Mouse (Mus musculus): ENCODE data around the gene Olfr1022. TPM values are rescaled to one million over a fixed set of nuclear protein-coding genes. Genes with fewer than 3 reads are reported as not detected.

The Olfr1022 gene
- polyA plus RNA-seq (2015; fragmentation: Nextera tagmentation; extraction: Ambion mirVana): not detected in 2 replicates

- no peak within 1 kb of the TSS for H3K27ac ChIP-seq
- no peaks in the 10 kb centered on the region for H3K27me3 ChIP-seq
- no peak within 1 kb of the TSS for H3K4me3 ChIP-seq
- no peak for ATAC-seq (ENCODE audit: low FRiP score)
- no peaks in the 10 kb centered on the region for H3K36me3 ChIP-seq
- no peak within 1 kb of the TSS for H3K9ac ChIP-seq
- 61% methylated on average over 2 of the region's 2 CpGs for WGBS
- H3K4me2 ChIP-seq: no peak within 1 kb of the TSS
- H3K4me1 ChIP-seq (replicated peaks): no peaks in the 10 kb centered on the region
- H3K9me3 ChIP-seq: no peaks in the 10 kb centered on the region
Observed at GRCm38 (mm10) chr2:85868294-85868693, at the start of gene Olfr1022. Olfr1022 (plus strand) TSS chr2:85868594.

- no peaks in the 10 kb centered on the region for H3K4me1 ChIP-seq (replicated peaks)
- H3K36me3 ChIP-seq: no peaks in the 10 kb centered on the region
- no peak for ATAC-seq (ENCODE audit: low FRiP score)
- H3K9me3 ChIP-seq: no peaks in the 10 kb centered on the region
- no peak within 1 kb of the TSS for H3K4me3 ChIP-seq
- no peak within 1 kb of the TSS for H3K27ac ChIP-seq
- no peak within 1 kb of the TSS for H3K4me2 ChIP-seq
- H3K9ac ChIP-seq: no peak within 1 kb of the TSS
- no peaks in the 10 kb centered on the region for H3K27me3 ChIP-seq
Observed at GRCm38 (mm10) chr2:85845383-85845782, 23.0 kb upstream of the Olfr1022 start, which contains the start of gene Olfr1019. Olfr1019 (minus strand) TSS chr2:85845483.

GRCm38 (mm10) chr2:85846730-85847129, 21.7 kb upstream of the Olfr1022 start, which contains the start of gene Olfr1020:
Olfr1020 (plus strand) TSS chr2:85847030.
- H3K4me1 ChIP-seq (replicated peaks): no peaks in the 10 kb centered on the region
- no peaks in the 10 kb centered on the region for H3K36me3 ChIP-seq
- H3K9ac ChIP-seq: no peak within 1 kb of the TSS
- H3K27ac ChIP-seq: no peak within 1 kb of the TSS
- H3K4me3 ChIP-seq: no peak within 1 kb of the TSS
- H3K27me3 ChIP-seq: no peaks in the 10 kb centered on the region
- H3K4me2 ChIP-seq: no peak within 1 kb of the TSS
- ATAC-seq (ENCODE audit: low FRiP score): no peak
- WGBS: 81% methylated on average over 1 of the region's 1 CpGs
- H3K9me3 ChIP-seq: no peaks in the 10 kb centered on the region

- no peak for ATAC-seq (ENCODE audit: low FRiP score)
- Histone ChIP-seq H3K27me3 (no peaks in the 10 kb centered on the region), H3K27ac (no peak within 1 kb of the TSS), H3K9me3 (no peaks in the 10 kb centered on the region), H3K9ac (no peak within 1 kb of the TSS), H3K36me3 (no peaks in the 10 kb centered on the region), H3K4me3 (no peak within 1 kb of the TSS), H3K4me1 (replicated peaks) (no peaks in the 10 kb centered on the region), H3K4me2 (no peak within 1 kb of the TSS)
- WGBS: 80% methylated on average over 2 of the region's 2 CpGs
Observed at GRCm38 (mm10) chr2:85885340-85885739, 16.9 kb downstream of the Olfr1022 start, which contains the start of gene Olfr1023. Olfr1023 (plus strand) TSS chr2:85885640.

GRCm38 (mm10) chr2:85904952-85905351, 36.6 kb downstream of the Olfr1022 start, which contains the start of gene Olfr1024:
Olfr1024 (minus strand) TSS chr2:85905052.
- H3K9me3 ChIP-seq: peaks cover 5% of the 10 kb centered on the region; the same call in 1 of the 2 replicates
- 86% methylated on average over 3 of the region's 3 CpGs for WGBS
- H3K4me3 ChIP-seq: no peak within 1 kb of the TSS
- no peak within 1 kb of the TSS for H3K27ac ChIP-seq
- no peak for ATAC-seq (ENCODE audit: low FRiP score)
- no peaks in the 10 kb centered on the region for H3K36me3 ChIP-seq
- H3K9ac ChIP-seq: no peak within 1 kb of the TSS
- no peaks in the 10 kb centered on the region for H3K4me1 ChIP-seq (replicated peaks)
- no peak within 1 kb of the TSS for H3K4me2 ChIP-seq
- no peaks in the 10 kb centered on the region for H3K27me3 ChIP-seq

GRCm38 (mm10) chr2:85913197-85913596, 44.8 kb downstream of the Olfr1022 start:
- no peak overlapping the region for H3K27ac ChIP-seq
- no peak overlapping the region for H3K4me2 ChIP-seq
- ATAC-seq (ENCODE audit: low FRiP score): no peak

GRCm38 (mm10) chr2:85914893-85915292, 46.5 kb downstream of the Olfr1022 start, which contains the start of gene Olfr1025-ps1:
Olfr1025-ps1 (plus strand) TSS chr2:85915193.
- Histone ChIP-seq H3K36me3 (no peaks in the 10 kb centered on the region), H3K4me1 (replicated peaks) (no peaks in the 10 kb centered on the region), H3K4me3 (no peak within 1 kb of the TSS), H3K27me3 (no peaks in the 10 kb centered on the region), H3K9ac (no peak within 1 kb of the TSS), H3K4me2 (no peak within 1 kb of the TSS), H3K27ac (no peak within 1 kb of the TSS), H3K9me3 (no peaks in the 10 kb centered on the region)
- whole genome bisulfite sequencing: 73% methylated on average over 1 of the region's 1 CpGs
- no peak for ATAC-seq (ENCODE audit: low FRiP score)

More at GRCm38 (mm10) chr2:85913197-85913596, 44.8 kb downstream of the Olfr1022 start:
- no peaks in the 10 kb centered on the region for H3K27me3 ChIP-seq
- no peaks in the 10 kb centered on the region for H3K4me1 ChIP-seq (replicated peaks)
- no peak overlapping the region for H3K9ac ChIP-seq
- H3K4me3 ChIP-seq: no peak overlapping the region
- H3K36me3 ChIP-seq: no peaks in the 10 kb centered on the region
- no peaks in the 10 kb centered on the region for H3K9me3 ChIP-seq

Other genes with a start within 250 kb of the Olfr1022 start
- gene Olfr1002, start 217.9 kb upstream of the Olfr1022 start, polyA plus RNA-seq (2015; fragmentation: Nextera tagmentation; extraction: Ambion mirVana): not detected in 2 replicates
- gene Olfr154, start 204.1 kb upstream of the Olfr1022 start, polyA plus RNA-seq (2015; fragmentation: Nextera tagmentation; extraction: Ambion mirVana): not detected in 2 replicates
- gene Olfr1006, start 189.8 kb upstream of the Olfr1022 start, polyA plus RNA-seq (2015; fragmentation: Nextera tagmentation; extraction: Ambion mirVana): not detected in 2 replicates
- not detected in 2 replicates for gene Olfr1008, start 179.2 kb upstream of the Olfr1022 start, polyA plus RNA-seq (2015; fragmentation: Nextera tagmentation; extraction: Ambion mirVana)
- gene Olfr1009, start 153.2 kb upstream of the Olfr1022 start, polyA plus RNA-seq (2015; fragmentation: Nextera tagmentation; extraction: Ambion mirVana): not detected in 2 replicates
- not detected in 2 replicates for gene Olfr1012, start 105.8 kb upstream of the Olfr1022 start, polyA plus RNA-seq (2015; fragmentation: Nextera tagmentation; extraction: Ambion mirVana)
- gene Olfr1013, start 101.5 kb upstream of the Olfr1022 start, polyA plus RNA-seq (2015; fragmentation: Nextera tagmentation; extraction: Ambion mirVana): not detected in 2 replicates
- gene Olfr1014, start 95.9 kb upstream of the Olfr1022 start, polyA plus RNA-seq (2015; fragmentation: Nextera tagmentation; extraction: Ambion mirVana): not detected in 2 replicates
- not detected in 2 replicates for gene Olfr1015, start 86.6 kb upstream of the Olfr1022 start, polyA plus RNA-seq (2015; fragmentation: Nextera tagmentation; extraction: Ambion mirVana)
- gene Olfr1016, start 66.0 kb upstream of the Olfr1022 start, polyA plus RNA-seq (2015; fragmentation: Nextera tagmentation; extraction: Ambion mirVana): not detected in 2 replicates
- gene Olfr1018, start 50.1 kb upstream of the Olfr1022 start, polyA plus RNA-seq (2015; fragmentation: Nextera tagmentation; extraction: Ambion mirVana): not detected in 2 replicates
- not detected in 2 replicates for gene Olfr1019, start 23.1 kb upstream of the Olfr1022 start, polyA plus RNA-seq (2015; fragmentation: Nextera tagmentation; extraction: Ambion mirVana)
- not detected in 2 replicates for gene Olfr1020, start 21.6 kb upstream of the Olfr1022 start, polyA plus RNA-seq (2015; fragmentation: Nextera tagmentation; extraction: Ambion mirVana)
- not detected in 2 replicates for gene Olfr1023, start 17.0 kb downstream of the Olfr1022 start, polyA plus RNA-seq (2015; fragmentation: Nextera tagmentation; extraction: Ambion mirVana)
- gene Olfr1024, start 36.5 kb downstream of the Olfr1022 start, polyA plus RNA-seq (2015; fragmentation: Nextera tagmentation; extraction: Ambion mirVana): not detected in 2 replicates
- gene Olfr1025-ps1, start 46.6 kb downstream of the Olfr1022 start, polyA plus RNA-seq (2015; fragmentation: Nextera tagmentation; extraction: Ambion mirVana): not detected in 2 replicates
- gene Olfr1026, start 53.0 kb downstream of the Olfr1022 start, polyA plus RNA-seq (2015; fragmentation: Nextera tagmentation; extraction: Ambion mirVana): not detected in 2 replicates
- not detected in 2 replicates for gene Olfr1028, start 81.8 kb downstream of the Olfr1022 start, polyA plus RNA-seq (2015; fragmentation: Nextera tagmentation; extraction: Ambion mirVana)
- not detected in 2 replicates for gene Olfr1029, start 105.3 kb downstream of the Olfr1022 start, polyA plus RNA-seq (2015; fragmentation: Nextera tagmentation; extraction: Ambion mirVana)
- not detected in 2 replicates for gene Olfr1030, start 110.7 kb downstream of the Olfr1022 start, polyA plus RNA-seq (2015; fragmentation: Nextera tagmentation; extraction: Ambion mirVana)
- not detected in 2 replicates for gene Olfr1031, start 121.7 kb downstream of the Olfr1022 start, polyA plus RNA-seq (2015; fragmentation: Nextera tagmentation; extraction: Ambion mirVana)
- gene Olfr1032, start 136.9 kb downstream of the Olfr1022 start, polyA plus RNA-seq (2015; fragmentation: Nextera tagmentation; extraction: Ambion mirVana): not detected in 2 replicates
- gene Olfr1033, start 152.0 kb downstream of the Olfr1022 start, polyA plus RNA-seq (2015; fragmentation: Nextera tagmentation; extraction: Ambion mirVana): not detected in 2 replicates
- not detected in 2 replicates for gene Olfr1034, start 177.3 kb downstream of the Olfr1022 start, polyA plus RNA-seq (2015; fragmentation: Nextera tagmentation; extraction: Ambion mirVana)
- gene Olfr1036, start 205.4 kb downstream of the Olfr1022 start, polyA plus RNA-seq (2015; fragmentation: Nextera tagmentation; extraction: Ambion mirVana): not detected in 2 replicates
- not detected in 2 replicates for gene Olfr1037, start 218.8 kb downstream of the Olfr1022 start, polyA plus RNA-seq (2015; fragmentation: Nextera tagmentation; extraction: Ambion mirVana)